Mouse (Mus musculus): ENCODE measurements around the gene Rpl10-ps3. TPM values are rescaled to one million over a fixed set of nuclear protein-coding genes. Genes with fewer than 3 reads are reported as not detected.

The Rpl10-ps3 gene
- 14.2 and 24.7 TPM in 2 replicates for polyA plus RNA-seq (2012)

GRCm38 (mm10) chr9:50344868-50345267 lies at the start of gene Rpl10-ps3:
Rpl10-ps3 (minus strand) TSS chr9:50344968.
- no peak for TF ChIP-seq GATA1 (IDR thresholded peaks at IDR 0.05; ENCODE audit: low read length)

- no peak for TF ChIP-seq GATA1 (IDR thresholded peaks at IDR 0.05; ENCODE audit: low read length)
These were observed 30.8 kb upstream of the Rpl10-ps3 start for GRCm38 (mm10) chr9:50375598-50375997.

GRCm38 (mm10) chr9:50374666-50375065 lies 29.9 kb upstream of the Rpl10-ps3 start:
- TF ChIP-seq GATA1 (IDR thresholded peaks at IDR 0.05; ENCODE audit: low read length) = no peak

- TF ChIP-seq GATA1 (IDR thresholded peaks at IDR 0.05; ENCODE audit: low read length) = no peak
These were observed 24.0 kb upstream of the Rpl10-ps3 start for GRCm38 (mm10) chr9:50368551-50369297.

DNA sequence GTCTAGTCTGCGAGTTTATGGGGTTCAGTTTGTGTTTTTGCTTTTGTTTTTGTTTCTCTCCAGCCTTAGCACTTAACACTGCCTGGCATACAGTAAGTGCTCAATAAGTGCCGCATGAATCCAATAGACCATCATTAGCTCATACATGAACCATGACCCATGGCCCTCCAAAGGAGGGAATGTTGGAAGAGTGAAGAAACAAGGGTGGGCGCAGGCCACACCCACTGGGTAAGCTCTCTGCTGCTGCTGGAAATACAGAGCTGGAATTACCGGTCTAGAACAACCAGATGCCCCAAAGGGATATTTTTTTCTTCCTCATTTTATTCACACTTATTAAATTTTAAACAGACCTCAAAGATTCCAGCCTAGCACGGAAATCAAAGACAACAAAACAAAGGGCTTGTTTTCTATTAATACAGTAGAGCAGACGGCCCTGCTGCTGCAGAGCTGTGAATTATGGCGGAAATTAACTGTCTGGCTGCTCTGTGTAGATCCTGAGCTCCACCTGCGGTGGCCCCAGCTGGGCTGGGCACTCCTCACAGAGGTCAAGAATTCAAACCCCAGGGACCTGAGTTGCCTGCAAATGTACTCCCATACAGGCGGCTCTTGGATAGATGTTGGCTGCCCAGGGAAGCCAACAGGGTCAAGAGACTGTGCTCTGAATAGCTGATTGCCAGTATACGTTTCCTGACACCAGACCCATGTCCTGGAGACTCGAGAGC lies 20.5 kb upstream of the Rpl10-ps3 start:
- no peak for TF ChIP-seq GATA1 (IDR thresholded peaks at IDR 0.05; ENCODE audit: low read length)

DNA sequence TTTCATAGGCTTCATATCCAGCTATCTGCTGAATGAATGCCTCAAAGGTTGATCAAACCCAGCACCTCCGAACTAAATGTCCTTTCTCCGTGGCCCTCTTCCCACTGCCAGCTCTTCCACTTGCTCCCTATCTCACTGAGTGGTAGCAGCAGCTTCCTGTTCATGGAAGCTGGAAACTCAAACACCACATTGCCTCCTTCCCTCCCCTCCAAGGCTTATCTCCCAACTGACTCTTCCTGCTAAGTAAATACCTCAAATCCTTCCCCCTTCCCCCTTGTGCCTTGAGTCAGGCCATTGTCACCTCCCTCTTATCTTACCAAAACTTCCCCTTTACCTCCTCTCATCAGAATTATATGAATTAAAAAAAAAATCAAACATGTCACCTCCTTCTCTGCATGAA lies 19.2 kb upstream of the Rpl10-ps3 start:
- no peak for TF ChIP-seq GATA1 (IDR thresholded peaks at IDR 0.05; ENCODE audit: low read length)

- no peak for TF ChIP-seq GATA1 (IDR thresholded peaks at IDR 0.05; ENCODE audit: low read length)
These were observed 18.5 kb upstream of the Rpl10-ps3 start for GRCm38 (mm10) chr9:50363259-50363658.

- no peak for TF ChIP-seq GATA1 (IDR thresholded peaks at IDR 0.05; ENCODE audit: low read length)
These were observed 17.8 kb upstream of the Rpl10-ps3 start for GRCm38 (mm10) chr9:50362556-50362955.

DNA sequence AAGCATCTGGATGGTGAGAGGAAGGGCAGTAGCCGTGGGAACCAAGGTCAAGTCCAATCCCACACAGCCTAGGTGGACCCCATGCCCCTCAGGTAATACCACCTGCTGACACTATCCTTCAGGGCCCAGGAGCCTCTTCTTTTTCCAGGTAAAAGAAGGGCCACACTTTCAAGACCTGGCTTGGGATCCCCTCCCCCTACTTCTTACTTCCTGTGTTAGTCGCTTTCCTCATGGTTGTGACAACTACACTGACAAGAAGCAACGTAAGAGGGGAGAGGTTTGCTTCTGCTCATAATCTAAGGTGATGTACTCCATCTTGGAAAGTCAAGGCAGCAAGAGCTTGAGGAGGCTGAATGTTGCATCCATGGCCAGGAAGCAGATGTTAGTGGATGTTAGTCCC lies 15.6 kb upstream of the Rpl10-ps3 start:
- TF ChIP-seq GATA1 (IDR thresholded peaks at IDR 0.05; ENCODE audit: low read length) = no peak

DNA sequence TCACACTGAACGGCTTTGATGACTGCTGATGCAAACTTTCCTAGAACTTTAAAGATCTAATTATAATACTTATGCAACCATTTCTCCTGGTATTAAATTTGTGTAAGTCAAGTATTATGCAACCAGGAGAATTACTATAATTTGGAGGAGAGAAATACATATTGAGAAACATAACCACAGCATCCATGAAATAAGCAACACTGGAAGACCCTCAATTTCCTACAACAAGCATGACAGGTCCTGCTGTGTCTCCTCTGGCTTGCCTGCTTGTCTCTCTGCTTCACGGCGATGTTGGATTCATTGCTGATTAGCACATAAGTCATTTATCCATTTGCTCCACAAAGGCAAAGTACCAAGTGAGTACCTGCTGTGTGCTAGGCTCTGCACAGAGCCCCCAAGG lies 12.6 kb upstream of the Rpl10-ps3 start:
- no peak for TF ChIP-seq GATA1 (IDR thresholded peaks at IDR 0.05; ENCODE audit: low read length)

DNA sequence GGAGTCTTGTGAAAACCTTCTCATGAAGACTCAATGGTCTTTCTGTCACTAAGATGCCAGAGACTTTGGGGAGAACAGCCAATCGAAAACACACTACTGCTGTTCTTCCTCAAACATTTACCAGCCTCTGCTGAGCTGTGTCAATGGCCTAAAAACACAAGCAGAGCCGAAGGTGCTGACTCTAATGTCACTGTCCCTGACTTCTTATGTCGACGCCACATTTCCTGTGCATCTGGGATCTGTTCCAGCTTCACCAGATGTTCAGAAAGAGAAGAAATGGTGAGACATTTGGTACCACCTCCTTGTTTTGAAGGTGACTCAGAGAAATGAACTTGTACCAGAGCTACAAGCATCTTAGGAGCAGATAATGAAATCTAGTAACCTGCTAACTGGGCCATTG lies 7.0 kb upstream of the Rpl10-ps3 start:
- TF ChIP-seq GATA1 (IDR thresholded peaks at IDR 0.05; ENCODE audit: low read length) = no peak

- TF ChIP-seq GATA1 (IDR thresholded peaks at IDR 0.05; ENCODE audit: low read length) = no peak
These were observed 5.8 kb upstream of the Rpl10-ps3 start for GRCm38 (mm10) chr9:50350571-50350970.

- no peak for TF ChIP-seq GATA1 (IDR thresholded peaks at IDR 0.05; ENCODE audit: low read length)
These were observed 4.4 kb upstream of the Rpl10-ps3 start for GRCm38 (mm10) chr9:50349156-50349555.

- TF ChIP-seq GATA1 (IDR thresholded peaks at IDR 0.05; ENCODE audit: low read length) = no peak
These were observed 3.5 kb upstream of the Rpl10-ps3 start for GRCm38 (mm10) chr9:50348256-50348655.

- no peak for TF ChIP-seq GATA1 (IDR thresholded peaks at IDR 0.05; ENCODE audit: low read length)
These were observed 9.0 kb downstream of the Rpl10-ps3 start for GRCm38 (mm10) chr9:50335539-50336325.

DNA sequence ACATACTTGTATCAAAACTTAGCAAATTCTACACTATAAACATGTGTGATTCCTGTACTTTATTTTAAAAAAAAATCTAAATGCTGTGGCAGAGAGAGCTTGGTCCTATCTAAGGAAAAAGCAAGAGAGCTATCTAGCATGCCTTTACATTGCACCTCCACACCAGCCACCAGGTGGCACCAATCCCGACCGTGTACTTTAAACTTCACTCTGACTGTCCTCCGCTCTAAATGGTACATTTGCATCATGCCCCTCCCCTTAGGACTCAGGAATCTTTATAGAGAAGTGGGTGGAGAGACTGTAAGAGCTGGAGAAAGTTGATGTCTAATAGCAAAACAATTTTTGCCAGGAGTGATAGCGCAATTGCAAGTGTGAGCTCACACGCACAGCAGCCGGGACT lies 11.4 kb downstream of the Rpl10-ps3 start:
- TF ChIP-seq GATA1 (IDR thresholded peaks at IDR 0.05; ENCODE audit: low read length) = no peak

All from G1E-ER4 (cell line).